Mouse (Mus musculus) left cerebral cortex, adult 2 months (tissue): ENCODE measurements around the gene Sox15. TPM values are rescaled to one million over a fixed set of nuclear protein-coding genes. Genes with fewer than 3 reads are reported as not detected.
"Not testable (repeated sequence)": the region's sequence is repeated elsewhere in the genome, so short reads cannot be mapped to it uniquely, and the experiment has no call there.

ENCODE experiments used
- DNase-seq, 2 experiments: peaks; one replicate each; pipeline ENCODE4 v3.0.0; 2021 to 2022; ENCODE audit warnings: low spot score in 2 of 2, mixed read lengths in 1 of 2; ENCODE audit errors: extremely low spot score in 1 of 2
- H3K27ac ChIP-seq: fragments of 200-600 bp; 2 replicates; pipeline ENCODE4 v1.8.1; 2022
- H3K4me3 ChIP-seq: fragments of 200-600 bp; 2 replicates; pipeline ENCODE4 v1.8.1; 2022
- CTCF ChIP-seq: fragments of 200-600 bp; IDR thresholded peaks from 2 replicates; pipeline ENCODE4 v1.8.1; 2022; ENCODE audit warnings: antibody characterized with exemption, mild to moderate bottlenecking, moderate library complexity
- intact Hi-C: fragments of 180-260 bp; cut with DNase I; formaldehyde crosslinking; loops from one replicate; pipeline ENCODE4 v1.15.1; 2025
- long read RNA-seq, 2 experiments: library from polyadenylated mRNA; stranded (forward); transcript quantifications; one replicate each; pipeline ENCODE4 v2.0.0; 2021; ENCODE audit warnings: borderline mapping rate in 2 of 2
- total RNA-seq, 2 experiments: library from RNA; stranded (reverse); gene quantifications; 2 replicates each; pipeline ENCODE4 v1.2.3; 2021

The Sox15 gene
- not detected for total RNA-seq
- long read RNA-seq, experiment 1, result 0 reads
- long read RNA-seq, experiment 2, result 0 reads

DNA sequence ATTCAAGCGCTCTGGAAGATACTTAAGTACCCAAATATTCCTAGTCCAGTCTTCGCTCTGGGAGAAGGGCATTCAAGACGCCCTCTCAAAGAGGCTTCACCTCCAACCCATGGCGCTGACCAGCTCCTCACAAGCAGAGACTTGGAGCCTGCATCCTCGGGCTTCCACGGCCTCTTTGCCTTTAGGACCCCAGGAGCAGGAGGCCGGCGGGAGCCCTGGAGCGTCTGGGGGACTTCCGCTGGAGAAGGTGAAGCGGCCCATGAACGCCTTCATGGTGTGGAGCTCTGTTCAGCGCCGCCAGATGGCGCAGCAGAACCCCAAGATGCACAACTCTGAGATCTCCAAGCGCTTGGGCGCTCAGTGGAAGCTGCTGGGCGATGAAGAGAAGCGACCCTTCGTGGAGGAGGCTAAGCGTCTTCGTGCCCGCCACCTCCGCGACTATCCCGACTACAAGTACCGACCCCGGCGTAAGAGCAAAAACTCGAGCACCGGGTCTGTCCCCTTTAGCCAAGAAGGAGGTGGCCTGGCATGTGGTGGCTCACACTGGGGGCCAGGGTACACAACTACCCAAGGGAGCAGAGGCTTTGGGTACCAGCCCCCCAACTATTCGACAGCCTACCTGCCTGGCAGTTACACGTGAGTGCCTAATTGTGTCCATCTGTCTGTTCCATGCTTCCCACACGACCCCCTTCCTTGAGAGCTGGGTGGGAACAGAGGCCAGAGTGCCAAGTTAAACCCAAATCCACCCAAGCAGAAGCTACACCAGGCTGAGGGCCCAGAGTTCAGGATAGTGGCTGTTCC lies at the start of gene Sox15:
Gene Sox15, plus strand, starts transcription at position 51 of the 801 bp plus-strand sequence.
- peak; percentile 63 to 77 for DNase-seq
- peak; percentile 87 for TF ChIP-seq CTCF
- Histone ChIP-seq H3K27ac (no peak within 1 kb of the TSS), H3K4me3 (no peak within 1 kb of the TSS)
- intact Hi-C loops, result no loop called here

DNA sequence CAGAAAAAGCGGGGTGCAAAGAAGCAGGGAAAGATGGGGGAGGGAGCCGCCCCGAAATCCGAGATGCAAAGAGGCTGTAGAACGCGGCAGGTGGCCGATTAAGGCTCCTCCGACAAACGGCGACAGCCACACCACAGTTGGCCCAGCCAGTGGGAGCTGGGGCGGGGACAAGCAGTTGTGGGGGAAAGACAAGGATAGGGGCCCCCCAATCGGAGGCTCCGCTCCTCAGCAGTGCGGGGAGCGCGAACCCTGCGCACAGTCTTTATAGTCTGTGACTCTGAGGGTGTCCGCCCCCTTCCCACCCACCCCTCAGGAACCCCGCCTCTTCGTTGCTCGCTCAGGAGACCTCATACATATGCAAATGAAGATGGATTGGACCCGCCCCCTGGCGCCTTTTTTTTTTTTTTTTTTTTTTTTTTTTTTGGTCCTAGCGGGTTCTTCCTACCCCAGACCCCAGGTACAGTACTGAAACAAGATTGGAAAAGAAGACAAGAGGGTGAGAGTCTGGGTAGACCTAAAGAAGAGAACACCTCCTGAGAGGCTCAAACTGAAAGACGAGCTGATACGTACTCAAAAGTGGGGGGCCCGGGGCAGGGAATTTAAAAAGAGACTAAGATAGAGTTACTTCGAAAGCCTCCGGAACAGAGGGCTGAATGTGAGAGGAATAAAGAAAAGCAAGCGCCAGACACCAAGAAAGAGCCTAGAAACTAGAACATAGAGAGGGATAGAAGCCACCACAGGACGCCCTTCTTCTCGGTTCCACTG lies 49.2 kb upstream of the Sox15 start, which contains the start of gene Atp1b2:
Gene Atp1b2, minus strand, starts transcription at position 217 of the 765 bp plus-strand sequence.
- intact Hi-C loops, result loop anchor here (1.0 kb wide), 1 partner anchor 25 kb away; no protein-coding TSS in a partner anchor
- Histone ChIP-seq H3K4me3 (peak within 1 kb of the TSS; percentile 67), H3K27ac (peak within 1 kb of the TSS; percentile 95)
- no peak for TF ChIP-seq CTCF
- peak; percentile 79 to 82 for DNase-seq

DNA sequence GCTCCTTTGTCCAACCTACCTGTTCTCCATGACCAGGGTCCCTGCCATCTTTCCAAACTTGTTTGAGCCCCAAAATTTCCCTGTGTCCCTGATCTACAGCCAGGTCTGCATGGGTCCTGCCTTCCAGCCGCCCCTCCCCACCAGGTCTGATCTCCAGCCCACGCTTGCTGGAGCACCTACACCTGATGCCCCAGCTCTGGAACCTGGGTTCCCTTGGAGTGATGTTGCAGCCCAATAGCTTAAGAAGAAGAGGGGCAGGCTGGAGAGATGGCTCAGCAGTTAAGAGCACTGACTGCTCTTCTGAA lies 48.7 kb upstream of the Sox15 start:
- DNase-seq, result no peak
- Histone ChIP-seq H3K4me3 (peak overlapping the region; percentile 67; the same call in 1 of the 2 replicates), H3K27ac (no peak overlapping the region)
- intact Hi-C loops, result no loop called here
- TF ChIP-seq CTCF, result no peak

DNA sequence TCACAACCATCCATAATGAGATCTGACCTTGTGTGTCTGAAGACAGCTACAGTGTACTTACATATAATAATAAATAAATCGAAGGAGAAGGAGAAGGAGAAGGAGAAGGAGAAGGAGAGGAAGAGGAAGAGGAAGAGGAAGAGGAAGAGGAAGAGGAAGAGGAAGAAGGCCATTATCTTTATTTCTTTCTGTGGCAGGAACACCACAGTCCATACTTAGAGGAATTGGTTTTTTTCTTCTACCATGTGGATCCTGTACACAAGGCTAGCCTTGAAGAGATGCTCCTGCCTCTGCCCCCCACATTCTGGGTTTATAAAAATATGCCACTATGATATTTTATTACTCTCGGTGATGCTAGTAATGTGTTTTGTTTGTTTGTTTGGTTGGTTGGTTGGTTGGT lies 48.3 kb upstream of the Sox15 start:
- no peak for TF ChIP-seq CTCF
- Histone ChIP-seq H3K27ac (no peak overlapping the region), H3K4me3 (no peak overlapping the region)
- no peak for DNase-seq
- intact Hi-C loops, result no loop called here

DNA sequence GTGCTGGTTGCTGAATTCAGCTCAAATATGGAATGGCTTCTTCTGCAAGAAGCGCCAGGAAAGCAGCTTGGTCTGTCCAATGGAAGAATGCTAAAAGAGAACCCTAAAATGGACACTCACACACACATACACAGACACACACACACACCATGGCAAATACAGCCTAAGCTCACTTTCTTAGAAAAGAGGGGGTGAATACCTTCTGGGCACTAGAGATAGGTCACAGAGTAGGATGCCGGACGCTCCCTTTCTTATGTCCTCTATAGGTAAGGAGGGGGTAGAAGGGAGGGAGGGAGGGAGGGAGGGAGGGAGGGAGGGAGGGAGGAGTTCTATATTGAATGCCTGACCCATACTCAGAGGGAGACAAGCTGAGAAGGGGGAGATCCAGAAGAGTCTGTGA lies 46.6 kb upstream of the Sox15 start:
- no peak overlapping the region for H3K4me3 ChIP-seq
- TF ChIP-seq CTCF, result no peak
- intact Hi-C loops, result no loop called here
- DNase-seq, result no peak
- no peak overlapping the region for H3K27ac ChIP-seq

DNA sequence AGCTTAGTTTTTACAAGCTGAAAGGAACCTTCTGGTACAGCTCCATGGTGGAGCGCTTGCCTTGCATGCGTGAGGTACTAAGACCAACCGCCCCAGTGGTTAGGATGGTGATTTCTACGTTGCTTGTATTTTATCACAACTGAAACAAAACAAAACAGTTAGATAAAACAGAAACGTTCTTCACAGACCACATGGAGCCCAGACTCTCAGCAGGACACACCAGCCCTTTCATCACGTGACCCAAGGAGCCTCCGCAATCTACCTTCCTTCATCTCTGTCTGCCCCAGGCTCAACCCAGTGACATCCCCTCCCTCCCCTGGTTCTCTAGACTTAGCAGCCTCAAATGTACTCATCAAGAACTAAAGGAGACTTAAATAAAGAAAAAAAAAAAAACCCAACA lies 45.7 kb upstream of the Sox15 start:
- intact Hi-C loops, result no loop called here
- TF ChIP-seq CTCF, result no peak
- H3K4me3 ChIP-seq, result no peak overlapping the region
- no peak for DNase-seq
- H3K27ac ChIP-seq, result no peak overlapping the region

DNA sequence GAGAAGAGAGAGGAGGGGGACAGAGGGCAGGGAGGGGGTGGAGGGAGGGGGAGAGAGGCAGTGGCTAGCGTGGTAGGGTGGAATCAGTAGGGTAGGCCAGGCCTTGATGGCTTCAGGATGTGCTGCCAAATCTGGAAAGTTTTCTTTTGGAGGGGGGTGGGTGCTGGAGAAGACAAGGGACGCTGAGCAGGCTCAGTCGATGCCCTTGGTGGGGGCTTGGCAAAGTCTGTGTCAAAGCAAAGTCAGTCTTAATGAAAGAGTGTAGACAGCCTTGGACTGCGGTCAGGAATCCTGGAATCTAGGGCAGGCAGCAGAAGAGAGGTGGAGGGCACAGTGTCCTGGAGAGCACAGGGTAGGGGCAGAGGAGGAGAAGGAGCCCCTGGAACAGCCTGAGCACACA lies 44.2 kb upstream of the Sox15 start:
- DNase-seq, result no peak
- Histone ChIP-seq H3K4me3 (no peak overlapping the region), H3K27ac (no peak overlapping the region)
- intact Hi-C loops, result no loop called here
- no peak for TF ChIP-seq CTCF

DNA sequence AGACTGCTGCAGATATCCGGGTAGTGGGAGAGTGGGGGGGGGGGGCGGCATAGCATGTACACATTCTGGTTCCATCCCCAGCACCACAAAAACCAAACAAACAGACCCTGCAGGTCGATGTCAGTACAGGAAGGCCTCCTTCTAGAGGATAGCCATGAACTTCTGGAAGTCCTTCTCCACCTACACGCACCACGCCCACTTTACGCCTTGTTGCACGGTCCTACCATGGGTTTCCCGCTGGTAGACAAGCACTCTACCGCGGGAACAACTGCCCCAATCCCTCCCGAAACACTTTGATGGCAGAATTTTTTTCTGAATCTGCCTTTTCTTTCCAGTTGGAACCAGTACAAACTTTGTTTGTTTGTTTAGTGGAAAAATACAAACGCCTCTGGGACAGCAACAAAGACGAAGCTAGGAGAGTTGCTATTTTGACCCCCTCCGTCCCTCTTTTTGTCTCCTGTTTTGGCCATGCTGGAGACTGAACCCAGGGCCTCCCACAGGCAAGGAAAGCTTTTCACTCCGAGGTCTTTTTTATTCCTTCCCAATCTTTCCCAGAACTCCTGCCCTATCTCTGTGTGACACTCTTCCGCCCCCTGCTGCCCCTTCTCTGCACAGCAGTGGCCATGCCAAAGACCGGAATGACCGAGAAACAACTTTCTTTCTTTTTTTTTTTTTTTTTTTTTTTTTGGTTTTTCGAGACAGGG lies 41.4 kb upstream of the Sox15 start:
- intact Hi-C loops, result loop anchor here (1.0 kb wide), 1 partner anchor 34 kb away; no protein-coding TSS in a partner anchor
- Histone ChIP-seq H3K4me3 (peak overlapping the region; percentile 24), H3K27ac (peak overlapping the region; percentile 40)
- TF ChIP-seq CTCF, result peak; percentile 70
- DNase-seq, result peak; percentile 68 to 74

DNA sequence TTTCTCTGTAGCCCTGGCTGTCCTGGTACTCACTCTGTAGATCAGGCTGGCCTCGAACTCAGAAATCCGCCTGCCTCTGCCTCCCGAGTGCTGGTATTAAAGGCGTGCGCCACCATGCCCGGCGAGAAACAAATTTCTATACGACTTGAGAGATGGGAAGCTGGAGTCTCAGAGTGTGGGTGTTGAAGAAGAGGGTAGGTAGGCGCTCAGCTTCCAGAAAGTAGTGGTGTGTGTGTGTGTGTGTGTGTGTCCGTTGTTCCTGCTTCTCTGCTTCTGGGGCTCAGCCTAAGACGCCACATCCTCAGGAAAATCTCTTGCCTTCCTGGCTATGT lies 40.9 kb upstream of the Sox15 start:
- intact Hi-C loops, result loop anchor here (1.0 kb wide), 1 partner anchor 35 kb away; no protein-coding TSS in a partner anchor
- not testable (repeated sequence) for H3K4me3 ChIP-seq, H3K27ac ChIP-seq, DNase-seq

DNA sequence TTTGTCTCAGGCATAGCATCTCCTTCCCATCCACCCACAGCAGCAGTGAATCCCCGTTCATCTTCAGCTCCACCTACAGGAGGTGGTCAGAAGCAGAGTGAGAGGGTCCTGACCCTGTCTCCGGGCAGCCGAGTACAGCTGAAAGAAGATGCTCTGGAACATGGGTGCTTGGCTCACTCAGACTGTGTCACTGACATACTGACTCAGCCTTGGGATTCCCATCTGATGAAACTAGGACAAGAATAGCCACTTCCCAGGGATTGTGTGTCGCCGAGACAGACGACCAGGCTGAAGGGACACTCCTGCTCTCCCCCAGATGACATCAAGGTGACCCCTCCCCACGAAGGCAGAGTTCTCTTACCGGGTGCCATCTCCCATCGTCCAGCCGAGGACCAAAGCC lies 38.3 kb upstream of the Sox15 start:
- intact Hi-C loops, result no loop called here
- DNase-seq, result no peak
- Histone ChIP-seq H3K27ac (no peak overlapping the region), H3K4me3 (no peak overlapping the region)
- TF ChIP-seq CTCF, result no peak

DNA sequence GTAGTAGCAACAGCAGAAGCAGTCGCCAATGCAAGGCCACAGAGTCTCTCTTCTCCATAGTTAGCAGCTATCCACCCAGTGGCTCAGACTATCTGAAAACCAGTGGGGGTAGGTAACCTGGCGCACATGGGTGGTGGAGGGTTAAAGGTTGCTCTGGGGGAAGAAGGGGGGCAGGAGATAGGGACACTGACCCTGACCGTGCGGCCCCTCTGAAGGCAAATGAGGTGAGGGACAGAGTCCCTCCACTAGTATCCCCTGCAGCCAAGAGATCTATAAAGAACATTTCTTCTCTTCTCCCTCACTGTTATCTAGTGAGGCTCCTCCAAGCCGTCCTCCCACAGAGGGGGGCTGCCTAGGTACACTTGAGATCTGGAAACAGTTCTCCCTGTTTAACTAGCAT lies 37.3 kb upstream of the Sox15 start, which contains the start of gene Shbg:
Gene Shbg, minus strand, starts transcription at position 101 of the 400 bp plus-strand sequence.
- Histone ChIP-seq H3K4me3 (no peak within 1 kb of the TSS), H3K27ac (no peak within 1 kb of the TSS)
- no peak for DNase-seq
- intact Hi-C loops, result no loop called here
- no peak for TF ChIP-seq CTCF
